Mouse (Mus musculus) neutrophil, adult 59 days (primary cell): Measurements from ENCODE around the gene Skint6. TPM values are rescaled to one million over a fixed set of nuclear protein-coding genes. Genes with fewer than 3 reads are reported as not detected.

ENCODE experiments used
- total RNA-seq, 2 experiments: library from RNA; stranded (reverse); gene quantifications; 1 replicate in 1 of 2; 2 replicates in 1 of 2; pipeline ENCODE4 v1.2.4; 2023

Skint6 gene
- not detected for total RNA-seq

DNA sequence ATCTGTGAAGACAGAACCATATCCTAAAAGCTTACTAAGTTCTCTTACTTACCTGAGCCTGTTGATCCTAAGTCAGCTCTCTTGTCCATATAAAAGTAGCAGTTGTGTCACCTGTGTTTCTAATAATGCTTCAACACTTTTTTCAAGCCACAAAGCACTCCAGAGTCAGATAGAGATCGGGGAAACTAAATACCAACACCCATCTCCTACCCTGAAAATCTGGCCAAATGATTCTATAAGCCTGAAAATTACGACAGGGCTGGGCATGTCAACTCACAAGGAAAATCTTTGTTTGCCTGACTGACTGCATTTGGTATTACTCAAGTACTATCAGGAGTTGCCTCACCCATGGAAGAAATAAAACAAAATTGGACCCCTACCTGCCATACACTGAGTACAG lies at the start of gene Skint6:
Gene Skint6, minus strand, starts transcription at position 101 of the 400 bp plus-strand sequence.

DNA sequence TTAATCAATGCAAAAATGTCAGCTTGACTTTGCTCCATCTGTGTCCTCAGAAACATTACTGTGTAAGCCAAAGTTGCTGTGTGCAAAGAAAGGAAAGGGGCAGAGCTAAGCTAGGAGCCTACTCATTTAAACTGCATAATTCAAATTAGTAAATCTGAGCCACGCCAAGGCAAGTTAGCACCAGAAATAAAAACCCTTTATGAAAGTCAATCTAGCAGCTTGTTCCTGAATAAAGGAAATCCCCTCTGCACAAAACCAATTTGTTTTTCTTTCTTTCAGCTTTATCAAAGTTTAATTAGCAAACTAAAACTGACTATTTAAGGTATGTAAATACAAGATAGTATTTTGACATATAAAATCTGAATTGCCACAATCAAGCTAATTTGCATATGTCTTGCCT lies 512.0 kb downstream of the Skint6 start, which contains the start of gene Skint10:
Gene Skint10, minus strand, starts transcription at position 101 of the 400 bp plus-strand sequence.

